33 mouse cellular contexts compared by ENCODE assay signal in genomic region chr16:93596807-93597206, GRCm38 (mm10). TPM values are rescaled to one million over a fixed set of nuclear protein-coding genes. Genes with fewer than 3 reads are reported as not detected.
A peak's percentile ranks its signal among the peaks of the same experiment; 100 is the strongest.
DNase-seq lines count a peak whose midpoint lies in the region; ATAC-seq lines count a peak whose summit lies in the region.
"Had no signal": no experiment of that assay in that cellular context is flagged by ENCODE, and none has a peak within 500 bp of the region (broad histone marks: within the 10 kb centered on the region; RNA-seq: fewer than 3 reads in every experiment).

No protein-coding gene starts in this region.

- no peak overlapping the region for H3K4me2 ChIP-seq in liver, embryonic 11.5 days
- H3K4me2 ChIP-seq in kidney, embryonic 15.5 days = no peak overlapping the region
- H3K4me2 ChIP-seq in forebrain, embryonic 11.5 days (ENCODE audit: low read depth, low read length, severe bottlenecking) = no peak overlapping the region
- H3K4me2 ChIP-seq: embryonic facial prominence, embryonic 15.5 days; forebrain, embryonic 13.5 days; heart, embryonic 15.5 days; hindbrain, embryonic 13.5 days; neural tube, embryonic 12.5 days had no signal

- DNase-seq in adrenal gland, adult 2 months = peak; percentile 33
- DNase-seq in adrenal gland, postnatal 25 days = no peak
- peak; percentile 1 for DNase-seq in liver
- no peak for DNase-seq in liver, embryonic 11.5 days (ENCODE audit: low spot score)
- DNase-seq in kidney, postnatal 25 days = peak; percentile 24 to 60
- DNase-seq in forebrain, embryonic 11.5 days (ENCODE audit: low spot score) = no peak
- DNase-seq in urinary bladder, adult 18-20 months (ENCODE audit: low spot score in 2 of 2) = no peak
- DNase-seq: cerebellum, adult 11 months; cerebellum, adult 9-11 months; gastrocnemius, postnatal 10 days; layer of hippocampus, postnatal 36 days; lung, adult 2 months; right cerebral cortex, adult 18-20 months; spleen, adult 18-20 months; thymus, postnatal 25 days had no signal

- H3K4me1 ChIP-seq in liver, embryonic 11.5 days (replicated peaks; ENCODE audit: control insufficient read depth, insufficient read depth, low read length) = peaks cover 7% of the 10 kb centered on the region
- H3K4me1 ChIP-seq in kidney, embryonic 15.5 days = peaks cover 6% of the 10 kb centered on the region; the same call in 1 of the 2 replicates
- H3K4me1 ChIP-seq in forebrain, embryonic 11.5 days (replicated peaks; ENCODE audit: control insufficient read depth, insufficient read depth, low read length) = no peaks in the 10 kb centered on the region
- H3K4me1 ChIP-seq: embryonic facial prominence, embryonic 10.5 days; embryonic facial prominence, embryonic 15.5 days; forebrain, embryonic 13.5 days; heart, embryonic 15.5 days; hindbrain, embryonic 13.5 days; neural tube, embryonic 12.5 days had no signal

- peaks cover 6% of the 10 kb centered on the region; the same call in 1 of the 2 replicates for H3K36me3 ChIP-seq in liver, embryonic 11.5 days (ENCODE audit: control insufficient read depth, insufficient read depth, low read length)
- H3K36me3 ChIP-seq in kidney, embryonic 15.5 days = peaks cover 34% of the 10 kb centered on the region
- H3K36me3 ChIP-seq in forebrain, embryonic 11.5 days (ENCODE audit: control insufficient read depth, insufficient read depth, low read length) = no peaks in the 10 kb centered on the region

- no peak overlapping the region for H3K4me3 ChIP-seq in liver, embryonic 11.5 days (ENCODE audit: low read depth, low read length)
- H3K4me3 ChIP-seq in kidney, embryonic 15.5 days (replicated peaks) = no peak overlapping the region
- no peak overlapping the region for H3K4me3 ChIP-seq in forebrain, embryonic 11.5 days (ENCODE audit: low read depth, low read length)
- H3K4me3 ChIP-seq: embryonic facial prominence, embryonic 10.5 days; embryonic facial prominence, embryonic 15.5 days; forebrain, embryonic 13.5 days; heart, embryonic 15.5 days; hindbrain, embryonic 13.5 days; myocyte; neural tube, embryonic 12.5 days had no signal

- 87% methylated on average over 7 of the region's 7 CpGs for WGBS in liver, embryonic 11.5 days
- WGBS in kidney, embryonic 15.5 days = 82% methylated on average over 7 of the region's 7 CpGs
- WGBS in forebrain, embryonic 11.5 days = 92% methylated on average over 7 of the region's 7 CpGs

- no peak for ATAC-seq in liver, embryonic 11.5 days (replicated peaks; ENCODE audit: low FRiP score)
- peak; percentile 60; the same call in 1 of the 2 replicates for ATAC-seq in kidney, embryonic 15.5 days (replicated peaks; ENCODE audit: low FRiP score)
- ATAC-seq in forebrain, embryonic 11.5 days (replicated peaks; ENCODE audit: low FRiP score) = no peak
- ATAC-seq: forebrain, embryonic 13.5 days; intestine, embryonic 16.5 days; midbrain, embryonic 16.5 days had no signal

- H3K27me3 ChIP-seq in liver, embryonic 11.5 days (replicated peaks; ENCODE audit: control insufficient read depth, insufficient read depth, low read length) = no peaks in the 10 kb centered on the region
- H3K27me3 ChIP-seq in kidney, embryonic 15.5 days = no peaks in the 10 kb centered on the region
- H3K27me3 ChIP-seq in forebrain, embryonic 11.5 days (ENCODE audit: control insufficient read depth, insufficient read depth, low read length) = no peaks in the 10 kb centered on the region
- H3K27me3 ChIP-seq: CH12.LX; embryonic facial prominence, embryonic 15.5 days; forebrain, embryonic 13.5 days; heart, embryonic 15.5 days; hindbrain, embryonic 13.5 days; neural tube, embryonic 12.5 days had no signal

- H3K9ac ChIP-seq in liver, embryonic 11.5 days (ENCODE audit: low read depth, low read length) = no peak overlapping the region
- no peak overlapping the region for H3K9ac ChIP-seq in kidney, embryonic 15.5 days
- H3K9ac ChIP-seq in forebrain, embryonic 11.5 days (ENCODE audit: low read length) = no peak overlapping the region
- H3K9ac ChIP-seq: embryonic facial prominence, embryonic 15.5 days; forebrain, embryonic 13.5 days; heart, embryonic 15.5 days; hindbrain, embryonic 13.5 days; liver, embryonic 14.5 days; neural tube, embryonic 12.5 days had no signal

- no peaks in the 10 kb centered on the region for H3K9me3 ChIP-seq in liver, embryonic 11.5 days (ENCODE audit: control insufficient read depth, low read length)
- no peaks in the 10 kb centered on the region for H3K9me3 ChIP-seq in kidney, embryonic 15.5 days (replicated peaks)
- H3K9me3 ChIP-seq in forebrain, embryonic 11.5 days (ENCODE audit: control insufficient read depth, low read length) = no peaks in the 10 kb centered on the region
- H3K9me3 ChIP-seq: embryonic facial prominence, embryonic 10.5 days; embryonic facial prominence, embryonic 15.5 days; forebrain, embryonic 13.5 days; heart, embryonic 15.5 days; hindbrain, embryonic 13.5 days; neural tube, embryonic 12.5 days had no signal

- no peak overlapping the region for H3K27ac ChIP-seq in liver, embryonic 11.5 days (ENCODE audit: low read depth, low read length)
- peak overlapping the region; percentile 30; the same call in 1 of the 2 replicates for H3K27ac ChIP-seq in kidney, embryonic 15.5 days
- H3K27ac ChIP-seq in forebrain, embryonic 11.5 days (ENCODE audit: low read depth, low read length) = no peak overlapping the region
- H3K27ac ChIP-seq: embryonic facial prominence, embryonic 10.5 days; embryonic facial prominence, embryonic 15.5 days; forebrain, embryonic 13.5 days; heart, embryonic 15.5 days; hindbrain, embryonic 13.5 days; liver, embryonic 14.5 days; neural tube, embryonic 12.5 days had no signal

RNA-seq across cellular contexts. Expression of gene Setd4, which starts 7.1 kb away (rescaled TPM):
- total RNA-seq in adrenal gland, adult 2 months (2021) = 1 to 10 TPM; 3.0 to 4.6 TPM
- 8.0 and 10.5 TPM in 2 replicates for polyA plus RNA-seq in adrenal gland, adult 2 months (2012; rRNA removed)
- 8.7 and 12.5 TPM in 2 replicates for total RNA-seq in adrenal gland, postnatal 25 days (2021)
- 11.1 and 13.4 TPM in 2 replicates for polyA plus RNA-seq in liver, embryonic 11.5 days (2014; fragmentation: Nextera tagmentation; extraction: Ambion mirVana)
- polyA plus RNA-seq in kidney, embryonic 15.5 days (2015; fragmentation: Nextera tagmentation; extraction: Ambion mirVana) = 13.9 and 14.3 TPM in 2 replicates
- polyA plus RNA-seq in forebrain, embryonic 11.5 days (2014; fragmentation: Nextera tagmentation; extraction: Ambion mirVana) = 12.0 and 15.9 TPM in 2 replicates

RNA-seq across cellular contexts. Expression of gene Cbr1, which starts 8.8 kb away (rescaled TPM):
- 10 to 100 TPM; 82.4 to 93.0 TPM for total RNA-seq in adrenal gland, adult 2 months (2021)
- 114 and 137 TPM in 2 replicates for polyA plus RNA-seq in adrenal gland, adult 2 months (2012; rRNA removed)
- total RNA-seq in adrenal gland, postnatal 25 days (2021) = 81.4 and 98.4 TPM in 2 replicates
- 44.3 and 49.3 TPM in 2 replicates for polyA plus RNA-seq in liver, embryonic 11.5 days (2014; fragmentation: Nextera tagmentation; extraction: Ambion mirVana)
- polyA plus RNA-seq in kidney, embryonic 15.5 days (2015; fragmentation: Nextera tagmentation; extraction: Ambion mirVana) = 138 and 140 TPM in 2 replicates
- 90.6 and 92.5 TPM in 2 replicates for polyA plus RNA-seq in forebrain, embryonic 11.5 days (2014; fragmentation: Nextera tagmentation; extraction: Ambion mirVana)

RNA-seq across cellular contexts. Expression of gene Gm5678, which starts 31.1 kb away (rescaled TPM):
- total RNA-seq in adrenal gland, adult 2 months (2021) = 10 to 100 TPM in 1 of 2 experiments, 1 to 10 TPM in 1; 5.4 to 11.7 TPM
- not detected in 2 replicates for polyA plus RNA-seq in adrenal gland, adult 2 months (2012; rRNA removed)
- total RNA-seq in adrenal gland, postnatal 25 days (2021) = 4.6 and 6.9 TPM in 2 replicates
- polyA plus RNA-seq in liver, embryonic 11.5 days (2014; fragmentation: Nextera tagmentation; extraction: Ambion mirVana) = not detected in 2 replicates
- not detected in 2 replicates for polyA plus RNA-seq in kidney, embryonic 15.5 days (2015; fragmentation: Nextera tagmentation; extraction: Ambion mirVana)
- polyA plus RNA-seq in forebrain, embryonic 11.5 days (2014; fragmentation: Nextera tagmentation; extraction: Ambion mirVana) = not detected in 2 replicates
- total RNA-seq: CH12.LX; common myeloid progenitor, adult 5-6 weeks; ES-E14 had no signal
- polyA plus RNA-seq: C2C12; embryonic facial prominence, embryonic 10.5 days; embryonic facial prominence, embryonic 15.5 days; forebrain, embryonic 13.5 days; gonadal fat pad, adult 2 months; heart, embryonic 15.5 days; hindbrain, embryonic 13.5 days; intestine, embryonic 16.5 days; large intestine, adult 2 months; limb, embryonic 14.5 days; liver, embryonic 14.5 days; lung, adult 2 months; midbrain, embryonic 16.5 days; myocyte; neural tube, embryonic 12.5 days had no signal

Comparison
In these comparisons a context has a peak if more than half of its experiments do, and no peak if none do; other contexts are left out.
1. DNase-seq: peak in adrenal gland, adult 2 months (single experiment), liver (single experiment) and kidney, postnatal 25 days (2 of 2); none in adrenal gland, postnatal 25 days (single experiment), liver, embryonic 11.5 days (single experiment), forebrain, embryonic 11.5 days (single experiment) and urinary bladder, adult 18-20 months (0 of 2).